Mouse (Mus musculus): ENCODE measurements around the gene Pla2g5.

DNA sequence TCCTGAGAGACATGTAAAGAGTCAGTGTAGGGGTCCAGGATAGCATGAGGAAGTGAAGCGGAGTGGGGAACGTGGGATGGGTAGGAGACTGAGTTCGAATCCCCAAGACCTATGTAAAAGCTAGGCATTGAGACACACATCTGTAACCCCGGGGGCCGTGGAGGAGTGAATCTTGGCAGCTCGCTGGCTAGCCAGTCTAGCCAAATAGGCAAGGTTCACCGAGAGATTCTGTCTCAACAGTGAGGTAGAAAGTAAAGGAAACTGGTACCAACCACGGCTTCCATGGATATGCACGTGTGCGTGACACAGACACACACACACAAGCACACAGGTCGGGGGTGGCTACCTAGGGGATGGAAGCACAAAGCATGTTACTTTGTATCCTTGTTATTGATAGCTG is 16.5 kb upstream of the Pla2g5 start:
- no peak for TF ChIP-seq CTCF (IDR thresholded peaks at IDR 0.05; ENCODE audit: low read depth)
- no peak for TF ChIP-seq EP300 (IDR thresholded peaks at IDR 0.05; ENCODE audit: low read depth)
